Mouse (Mus musculus): ENCODE results near the gene Pfdn2. TPM values are rescaled to one million over a fixed set of nuclear protein-coding genes. Genes with fewer than 3 reads are reported as not detected.

Gene Pfdn2
- total and polyA plus RNA-seq, 3 experiments, result 36.2 to 329 TPM; not detected in 1

- TF ChIP-seq MYC (IDR thresholded peaks at IDR 0.05; ENCODE audit: low read depth, low read length) (0 out of 2 replicates have a peak, but pooled peaks have one; percentile 10), E2F4 (IDR thresholded peaks at IDR 0.05; ENCODE audit: borderline replicate concordance, low read depth, low read length) (no peak), HCFC1 (IDR thresholded peaks at IDR 0.05; ENCODE audit: low read depth, low read length) (peak; percentile 93), POLR2A (IDR thresholded peaks at IDR 0.05; ENCODE audit: control insufficient read depth in 1 of 2, insufficient read depth in 1 of 2, low read depth in 1 of 2, low read length in 2 of 2, poor library complexity in 1 of 2) (peak; percentile 17 to 73; a peak in 2 of 4 replicates), MAX (IDR thresholded peaks at IDR 0.05; ENCODE audit: low read length) (peak; percentile 64; the same call in 1 of the 2 replicates), USF1 (IDR thresholded peaks at IDR 0.05; ENCODE audit: low read depth, low read length) (no peak), ZNF384 (IDR thresholded peaks at IDR 0.05; ENCODE audit: low read depth, low read length) (no peak), CTCF (IDR thresholded peaks at IDR 0.05 in 2 of 3, conservative IDR thresholded peaks at IDR 0.05 in 1 of 3; ENCODE audit: control insufficient read depth in 1 of 3, insufficient read depth in 1 of 3, low read depth in 2 of 3, low read length in 3 of 3, poor library complexity in 1 of 3, severe bottlenecking in 1 of 3) (0 out of 6 replicates have a peak, but pooled peaks of 1 of the 3 experiments have one; percentile 3), NELFE (IDR thresholded peaks at IDR 0.05; ENCODE audit: low read depth, low read length) (peak; percentile 71)
These were observed 16.5 kb upstream of the Pfdn2 start, which contains the start of gene Dedd (continued) for GRCm38 (mm10) chr1:171328839-171329432.

- Histone ChIP-seq H3K36me3 (ENCODE audit: control insufficient read depth in 1 of 2, insufficient read depth in 2 of 2, low read length in 2 of 2) (peaks cover 0 to 20% of the 10 kb centered on the region in 2 experiments; a peak in 2 of 4 replicates), H3K27me3 (ENCODE audit: control insufficient read depth in 1 of 2, insufficient read depth in 2 of 2, low read length in 2 of 2) (no peaks in the 10 kb centered on the region), H3K9ac (ENCODE audit: control insufficient read depth, low read depth, low read length, poor library complexity, severe bottlenecking) (peak overlapping the region; percentile 88), H3K4me3 (ENCODE audit: control insufficient read depth in 1 of 2, insufficient read depth in 1 of 2, low read depth in 2 of 2, low read length in 2 of 2) (peak overlapping the region; percentile 90 to 93), H3K27ac (ENCODE audit: control insufficient read depth, low read depth, low read length) (peak overlapping the region; percentile 71), H3K79me2 (ENCODE audit: control insufficient read depth, insufficient read depth, low read length, poor library complexity) (peaks cover 54% of the 10 kb centered on the region), H3K4me1 (ENCODE audit: control insufficient read depth in 1 of 2, insufficient read depth in 2 of 2, low read length in 2 of 2) (peaks cover 4 to 11% of the 10 kb centered on the region in 2 experiments; a peak in 3 of 4 replicates), H3K9me3 (replicated peaks; ENCODE audit: insufficient read depth, low read length) (no peaks in the 10 kb centered on the region)
- peak; percentile 42 for TF ChIP-seq SIN3A (IDR thresholded peaks at IDR 0.05; ENCODE audit: low read length)
- no peak for TF ChIP-seq POLR2AphosphoS2 (IDR thresholded peaks at IDR 0.05; ENCODE audit: low read length)
- peak; percentile 36; the same call in 1 of the 2 replicates for TF ChIP-seq NELFE (IDR thresholded peaks at IDR 0.05; ENCODE audit: low read depth, low read length)
- no peak for TF ChIP-seq JUND (IDR thresholded peaks at IDR 0.05; ENCODE audit: low read depth, low read length)
- no peak for TF ChIP-seq ETS1 (IDR thresholded peaks at IDR 0.05; ENCODE audit: low read depth, low read length)
- TF ChIP-seq CHD1 (IDR thresholded peaks at IDR 0.05; ENCODE audit: low read depth, low read length), result 0 out of 2 replicates have a peak, but pooled peaks have one; percentile 60
- TF ChIP-seq TBP (IDR thresholded peaks at IDR 0.05; ENCODE audit: low read depth, low read length), result 0 out of 2 replicates have a peak, but pooled peaks have one; percentile 31
- 0 out of 2 replicates have a peak, but pooled peaks have one; percentile 28 for TF ChIP-seq HCFC1 (IDR thresholded peaks at IDR 0.05; ENCODE audit: low read depth, low read length)
- TF ChIP-seq TAL1 (IDR thresholded peaks at IDR 0.05; ENCODE audit: low read length), result no peak
- TF ChIP-seq RCOR1 (IDR thresholded peaks at IDR 0.05; ENCODE audit: low read depth, low read length), result no peak; the same call in 1 of the 2 replicates
- no peak for TF ChIP-seq USF1 (IDR thresholded peaks at IDR 0.05; ENCODE audit: low read depth, low read length)
- TF ChIP-seq POLR2A (IDR thresholded peaks at IDR 0.05; ENCODE audit: control insufficient read depth in 1 of 2, insufficient read depth in 1 of 2, low read depth in 1 of 2, low read length in 2 of 2, poor library complexity in 1 of 2), result peak in 1 of 2 experiments; percentile 44; a peak in 1 of 4 replicates
- no peak for TF ChIP-seq GABPA (IDR thresholded peaks at IDR 0.05; ENCODE audit: low read depth, low read length)
- TF ChIP-seq UBTF (IDR thresholded peaks at IDR 0.05; ENCODE audit: borderline replicate concordance, insufficient read depth, low read depth, low read length), result no peak
- TF ChIP-seq TCF12 (IDR thresholded peaks at IDR 0.05; ENCODE audit: low read depth, low read length), result peak; percentile 31; the same call in 1 of the 2 replicates
- TF ChIP-seq NRF1 (IDR thresholded peaks at IDR 0.05; ENCODE audit: insufficient read depth, low read depth, low read length, poor library complexity, severe bottlenecking), result peak; percentile 47; the same call in 1 of the 2 replicates
- no peak; the same call in 1 of the 2 replicates for TF ChIP-seq MXI1 (IDR thresholded peaks at IDR 0.05; ENCODE audit: low read depth, low read length)
- no peak for TF ChIP-seq RAD21 (IDR thresholded peaks at IDR 0.05; ENCODE audit: low read depth, low read length)
- DNase-seq (ENCODE audit: low read depth, low spot score), result peak; percentile 71
These were observed 15.8 kb upstream of the Pfdn2 start for GRCm38 (mm10) chr1:171329433-171330215.
